Mouse (Mus musculus) thymus, postnatal 4 days (tissue): ENCODE data around the gene Lrrc41.

Experiments
- DNase-seq: peaks from one replicate; pipeline ENCODE4 v3.0.0; 2021

The Lrrc41 gene

DNA sequence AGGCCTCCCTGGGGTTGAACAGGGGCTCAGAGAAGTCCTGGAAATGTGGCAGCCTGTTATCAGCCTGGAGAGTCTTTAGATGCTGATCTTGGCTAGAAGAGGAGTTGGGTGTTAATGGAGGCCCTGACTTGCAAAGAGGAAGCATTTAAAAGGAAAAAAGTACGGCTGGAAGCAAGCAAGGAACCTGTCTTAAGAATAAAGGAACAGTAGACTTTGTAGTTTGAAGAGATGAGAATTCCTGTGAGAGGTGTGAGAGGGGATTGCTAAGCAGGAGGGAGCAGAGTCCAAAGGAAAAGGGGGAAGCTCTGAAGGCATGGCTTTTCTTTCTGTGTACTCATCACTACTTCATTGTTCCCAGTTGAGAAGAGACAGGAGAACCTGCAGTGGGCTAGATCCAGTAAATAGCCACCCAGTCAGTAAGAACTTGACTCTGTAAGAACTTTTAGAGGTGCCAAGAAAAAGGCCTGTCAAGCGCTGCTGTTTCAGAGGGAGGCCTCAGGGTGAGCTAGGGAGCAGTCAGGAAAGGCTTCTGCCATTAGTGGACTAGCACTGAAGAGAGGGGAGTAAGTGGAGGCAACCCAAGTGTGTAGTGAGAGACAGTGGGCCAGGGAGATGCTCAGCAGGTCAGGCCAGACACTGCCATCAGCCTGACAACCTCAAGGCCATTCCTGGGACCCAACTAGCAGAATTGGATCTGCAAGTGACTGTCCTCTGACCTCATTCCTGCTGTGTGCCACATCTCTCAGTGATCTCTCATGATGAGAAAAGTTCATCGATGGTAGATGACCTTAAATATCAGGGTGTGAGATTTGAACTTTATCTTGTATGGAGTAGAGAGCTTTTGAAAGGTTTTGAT lies 2.4 kb downstream of the Lrrc41 start:
- DNase-seq: no peak

- DNase-seq: peak; percentile 36
Observed at GRCm38 (mm10) chr4:116088510-116089249, 13.6 kb downstream of the Lrrc41 start.

DNA sequence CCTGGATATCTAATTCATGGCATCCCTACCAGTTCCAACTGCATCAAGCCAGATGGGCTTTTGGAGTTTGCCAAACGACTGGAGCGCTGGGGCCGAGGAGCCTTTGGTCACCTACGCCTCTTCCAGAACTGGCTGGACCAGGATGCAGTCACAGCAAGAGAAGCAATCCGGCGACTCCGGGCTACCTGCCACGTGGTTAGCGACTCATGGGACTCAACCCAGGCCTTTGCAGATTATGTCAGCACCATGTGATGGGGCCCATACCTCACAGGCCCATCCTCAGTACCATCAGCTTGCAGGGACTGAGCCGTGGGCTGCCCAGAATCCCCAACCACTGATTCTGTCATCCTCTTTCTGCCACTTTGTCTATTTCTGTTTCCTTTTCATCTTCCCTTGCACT lies 21.2 kb downstream of the Lrrc41 start:
- DNase-seq: no peak

- DNase-seq: no peak
Observed at GRCm38 (mm10) chr4:116097211-116097610, 22.1 kb downstream of the Lrrc41 start.

- no peak for DNase-seq
Observed at GRCm38 (mm10) chr4:116100959-116101358, 25.9 kb downstream of the Lrrc41 start.

GRCm38 (mm10) chr4:116105278-116105677 lies 30.2 kb downstream of the Lrrc41 start:
- no peak for DNase-seq

DNA sequence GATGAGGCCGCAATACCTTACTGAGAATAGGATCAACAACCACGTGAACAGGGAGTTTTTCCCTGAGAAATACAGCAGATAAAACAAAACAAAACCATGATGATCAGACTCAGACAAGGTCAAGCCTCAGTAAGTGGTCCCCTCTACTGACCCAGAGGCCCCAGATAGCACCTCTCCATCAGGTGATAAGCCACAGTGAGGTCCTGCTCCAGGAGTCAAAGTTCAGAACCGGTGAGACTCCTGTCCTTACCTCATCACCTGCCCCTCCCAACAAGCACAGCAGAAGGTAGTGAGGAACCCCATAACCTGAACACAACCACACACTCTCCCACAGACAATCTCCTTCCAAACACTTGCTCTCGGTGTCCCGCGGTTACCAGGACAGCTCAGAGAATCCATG lies 35.6 kb downstream of the Lrrc41 start:
- no peak for DNase-seq

GRCm38 (mm10) chr4:116111486-116111885 lies 36.4 kb downstream of the Lrrc41 start:
- DNase-seq: no peak

GRCm38 (mm10) chr4:116122762-116123161 lies 47.7 kb downstream of the Lrrc41 start:
- DNase-seq: no peak

- DNase-seq: peak; percentile 80
Observed at GRCm38 (mm10) chr4:116123602-116124519, 48.8 kb downstream of the Lrrc41 start, which contains the start of the genes Rad54l and Pomgnt1. Gene Rad54l (minus strand): TSS chr4:116123690. Gene Pomgnt1 (plus strand): TSS chr4:116123840.

GRCm38 (mm10) chr4:116125803-116126386 lies 50.8 kb downstream of the Lrrc41 start:
- no peak for DNase-seq

- no peak for DNase-seq
Observed at GRCm38 (mm10) chr4:116127956-116128355, 52.9 kb downstream of the Lrrc41 start.

- DNase-seq: no peak
Observed at GRCm38 (mm10) chr4:116133126-116133525, 58.1 kb downstream of the Lrrc41 start.

- DNase-seq: no peak
Observed at GRCm38 (mm10) chr4:116134990-116135389, 59.9 kb downstream of the Lrrc41 start.

- DNase-seq: no peak
Observed at GRCm38 (mm10) chr4:116137421-116137996, 62.4 kb downstream of the Lrrc41 start.

DNA sequence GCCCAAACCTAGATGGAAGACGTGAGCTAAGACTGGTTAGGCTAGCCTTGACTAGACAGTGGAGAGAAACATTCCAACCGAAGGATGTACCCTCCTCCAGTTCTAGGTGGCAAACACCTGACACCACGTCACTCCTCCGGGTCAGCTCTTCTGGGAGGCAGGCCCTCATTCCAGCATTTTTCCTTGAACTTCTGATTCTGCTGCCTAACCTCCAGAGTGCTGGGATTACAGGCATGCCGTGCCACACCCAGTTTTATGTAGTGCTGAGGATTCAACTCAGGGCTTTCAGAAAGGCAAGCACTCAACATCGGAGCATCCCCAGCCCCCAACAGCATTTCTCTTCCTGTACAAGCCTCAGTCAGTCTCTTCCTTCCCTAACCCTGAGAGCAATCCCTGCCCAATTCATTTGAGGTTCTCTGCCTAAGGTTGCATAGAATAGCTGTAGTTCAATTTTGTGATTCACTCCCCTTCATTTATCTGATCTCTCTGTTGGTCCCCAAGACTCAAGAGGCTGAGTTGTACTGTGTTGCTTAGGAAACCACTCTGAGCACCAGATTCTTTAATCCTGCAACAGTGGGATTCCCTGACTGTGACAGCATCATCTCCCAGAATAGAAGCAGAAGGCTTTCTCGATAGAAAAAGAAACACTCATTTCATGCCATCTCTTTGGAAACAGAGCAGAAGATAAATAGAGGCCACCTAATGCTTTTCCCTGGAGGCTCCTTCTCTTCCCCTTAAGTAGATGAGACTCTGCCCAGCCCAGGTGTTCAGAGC lies 65.9 kb downstream of the Lrrc41 start:
- no peak for DNase-seq

DNA sequence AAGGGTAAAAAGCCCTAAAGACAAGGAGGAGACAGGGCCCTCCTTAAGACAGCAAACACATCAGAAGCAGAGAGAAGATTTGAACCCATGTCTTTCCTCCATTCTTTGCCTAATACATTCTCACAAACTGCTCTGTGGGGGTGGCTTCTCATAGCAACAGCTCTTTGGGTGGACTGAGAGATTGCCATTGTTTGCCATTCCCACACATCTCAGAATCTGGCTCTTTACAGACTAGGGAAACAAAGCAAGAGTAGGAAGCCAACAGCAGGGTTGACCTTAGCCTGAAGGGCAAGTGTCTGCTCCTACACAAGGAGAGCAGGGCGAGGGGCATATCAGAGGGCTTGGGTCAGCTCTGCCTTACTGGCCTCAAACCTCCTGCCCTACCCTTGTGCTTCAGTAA lies 66.7 kb downstream of the Lrrc41 start:
- DNase-seq: no peak

DNA sequence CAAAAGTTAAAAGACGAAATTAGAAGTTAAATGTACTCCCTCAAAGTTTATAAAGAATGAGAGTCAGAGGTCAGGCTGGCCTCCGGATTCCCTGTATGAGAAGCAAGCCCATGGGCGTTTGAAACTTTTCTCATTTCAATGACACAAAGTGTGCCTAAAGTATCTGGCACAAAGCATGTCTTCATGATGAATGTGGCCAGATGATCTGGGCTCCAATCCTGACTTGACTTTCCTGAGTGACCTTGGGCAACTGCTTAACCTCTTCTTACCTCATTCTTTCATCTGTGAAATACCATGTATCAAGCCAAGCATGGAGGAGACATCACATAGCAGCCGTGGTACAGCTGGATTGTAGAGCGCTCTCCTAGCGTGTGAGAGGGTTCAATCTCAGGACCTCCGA lies 67.2 kb downstream of the Lrrc41 start:
- no peak for DNase-seq

DNA sequence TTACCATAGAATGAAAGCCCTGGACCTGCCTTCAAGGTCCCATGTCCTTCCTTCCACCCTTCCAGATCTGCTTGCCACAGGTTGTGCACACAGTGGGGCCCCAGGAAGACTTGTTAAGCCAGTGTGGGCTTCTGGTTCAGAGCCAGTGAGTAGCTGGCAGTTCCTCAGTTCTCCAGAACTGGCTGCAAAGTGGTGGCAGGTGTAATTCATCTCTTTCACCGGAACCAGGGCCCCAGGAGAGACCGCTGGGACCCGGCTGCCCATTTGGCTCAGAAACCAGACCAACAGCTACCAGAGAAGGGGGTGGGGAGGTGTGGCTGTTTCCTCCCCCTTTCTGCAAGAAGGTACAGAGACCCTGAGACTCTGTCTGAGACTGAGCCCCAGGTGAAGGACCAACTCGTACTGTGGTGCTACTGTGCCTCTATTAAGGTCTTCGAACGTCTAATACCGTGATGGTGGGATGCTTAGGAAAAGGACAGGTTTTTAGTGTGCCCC lies 68.3 kb downstream of the Lrrc41 start:
- DNase-seq: no peak

GRCm38 (mm10) chr4:116143891-116144717 lies 69.0 kb downstream of the Lrrc41 start:
- DNase-seq: peak; percentile 82
